Mouse (Mus musculus): ENCODE data around the gene Shmt2.

The Shmt2 gene

GRCm38 (mm10) chr10:127512307-127512666 is 10.0 kb downstream of the Shmt2 start:
- no peak for DNase-seq (ENCODE audit: low read depth)

GRCm38 (mm10) chr10:127511634-127512306 is 10.5 kb downstream of the Shmt2 start:
- peak; percentile 67 for DNase-seq (ENCODE audit: low read depth)

GRCm38 (mm10) chr10:127510895-127511617 is 11.2 kb downstream of the Shmt2 start:
- DNase-seq (ENCODE audit: low read depth): no peak

GRCm38 (mm10) chr10:127509837-127510701 is 12.2 kb downstream of the Shmt2 start:
- DNase-seq (ENCODE audit: low read depth): no peak

- peak; percentile 79 for DNase-seq (ENCODE audit: low read depth)
Observed at GRCm38 (mm10) chr10:127509051-127509836, 13.0 kb downstream of the Shmt2 start.

- peak; percentile 49 for DNase-seq (ENCODE audit: low read depth)
Observed at GRCm38 (mm10) chr10:127508239-127508638, 14.0 kb downstream of the Shmt2 start.

GRCm38 (mm10) chr10:127500894-127501893 is 21.1 kb downstream of the Shmt2 start, which contains the start of gene Stac3:
TSS of gene Stac3 (plus strand) at chr10:127501686.
- peak; percentile 62 for DNase-seq (ENCODE audit: low read depth)

- DNase-seq (ENCODE audit: low read depth): peak; percentile 39
Observed at GRCm38 (mm10) chr10:127500042-127500441, 22.2 kb downstream of the Shmt2 start.

GRCm38 (mm10) chr10:127499516-127499915 is 22.7 kb downstream of the Shmt2 start:
- no peak for DNase-seq (ENCODE audit: low read depth)

GRCm38 (mm10) chr10:127496156-127496555 is 26.1 kb downstream of the Shmt2 start:
- no peak for DNase-seq (ENCODE audit: low read depth)

GRCm38 (mm10) chr10:127492118-127492517 is 30.1 kb downstream of the Shmt2 start:
- no peak for DNase-seq (ENCODE audit: low read depth)

GRCm38 (mm10) chr10:127491128-127491512 is 31.1 kb downstream of the Shmt2 start:
- DNase-seq (ENCODE audit: low read depth): no peak

- DNase-seq (ENCODE audit: low read depth): no peak
Observed at GRCm38 (mm10) chr10:127490160-127491127, 31.8 kb downstream of the Shmt2 start.

GRCm38 (mm10) chr10:127488856-127489255 is 33.4 kb downstream of the Shmt2 start:
- DNase-seq (ENCODE audit: low read depth): no peak

- peak; percentile 55 for DNase-seq (ENCODE audit: low read depth)
Observed at GRCm38 (mm10) chr10:127485235-127485634, 37.0 kb downstream of the Shmt2 start.

GRCm38 (mm10) chr10:127480833-127481813 is 41.1 kb downstream of the Shmt2 start:
- peak; percentile 95 for DNase-seq (ENCODE audit: low read depth)

- DNase-seq (ENCODE audit: low read depth): peak; percentile 88
Observed at GRCm38 (mm10) chr10:127479131-127479530, 43.1 kb downstream of the Shmt2 start.

- no peak for DNase-seq (ENCODE audit: low read depth)
Observed at GRCm38 (mm10) chr10:127477301-127477700, 44.9 kb downstream of the Shmt2 start.
